Mouse (Mus musculus) telencephalon, adult 2 months (tissue): ENCODE measurements at regions not wholly inside any gene's neighbourhood (a gene's known extent, or its start where the extent isn't known, plus 50 kb on each side); places are given as distances from the start of the nearest gene placed in this dataset.

Experiments
- DNase-seq: peaks from one replicate; pipeline ENCODE4 v3.0.0-alpha.2; 2011; ENCODE audit warnings: low read depth, low spot score

GRCm38 (mm10) chr10:117997796-117998195 lies 143.8 kb upstream of the Mdm1 start:
- DNase-seq: no peak

- DNase-seq: no peak
Measured at GRCm38 (mm10) chr10:118000591-118000990, 141.0 kb upstream of the Mdm1 start.

GRCm38 (mm10) chr10:118001501-118001900 lies 140.1 kb upstream of the Mdm1 start:
- DNase-seq: no peak

- no peak for DNase-seq
Measured at GRCm38 (mm10) chr10:118001971-118002370, 139.6 kb upstream of the Mdm1 start.

GRCm38 (mm10) chr10:118002559-118002958 lies 139.1 kb upstream of the Mdm1 start:
- no peak for DNase-seq

GRCm38 (mm10) chr10:118003179-118003578 lies 138.4 kb upstream of the Mdm1 start:
- peak; percentile 41 for DNase-seq

- no peak for DNase-seq
Measured at GRCm38 (mm10) chr10:118003739-118004361, 137.8 kb upstream of the Mdm1 start.

- DNase-seq: no peak
Measured at GRCm38 (mm10) chr10:118004362-118004958, 137.2 kb upstream of the Mdm1 start.

- DNase-seq: no peak
Measured at GRCm38 (mm10) chr10:118006827-118007550, 134.6 kb upstream of the Mdm1 start.

- no peak for DNase-seq
Measured at GRCm38 (mm10) chr10:118007846-118008245, 133.8 kb upstream of the Mdm1 start.

GRCm38 (mm10) chr10:118011687-118012567 lies 129.7 kb upstream of the Mdm1 start:
- DNase-seq: peak; percentile 26

- no peak for DNase-seq
Measured at GRCm38 (mm10) chr10:118028831-118029230, 112.8 kb upstream of the Mdm1 start.

GRCm38 (mm10) chr10:118034401-118034800 lies 107.2 kb upstream of the Mdm1 start:
- no peak for DNase-seq

- DNase-seq: no peak
Measured at GRCm38 (mm10) chr10:118035035-118035434, 106.6 kb upstream of the Mdm1 start.

GRCm38 (mm10) chr10:118038465-118038864 lies 103.1 kb upstream of the Mdm1 start:
- no peak for DNase-seq

- no peak for DNase-seq
Measured at GRCm38 (mm10) chr10:118039056-118039455, 102.6 kb upstream of the Mdm1 start.

GRCm38 (mm10) chr10:118041068-118041467 lies 100.5 kb upstream of the Mdm1 start:
- DNase-seq: no peak

GRCm38 (mm10) chr10:118043761-118044160 lies 97.8 kb upstream of the Mdm1 start:
- no peak for DNase-seq

- no peak for DNase-seq
Measured at GRCm38 (mm10) chr10:118044840-118045239, 96.8 kb upstream of the Mdm1 start.

GRCm38 (mm10) chr10:118045427-118045826 lies 96.2 kb upstream of the Mdm1 start:
- no peak for DNase-seq

- DNase-seq: no peak
Measured at GRCm38 (mm10) chr10:118046328-118046727, 95.3 kb upstream of the Mdm1 start.

GRCm38 (mm10) chr10:118046831-118047230 lies 94.8 kb upstream of the Mdm1 start:
- DNase-seq: no peak
